Mouse (Mus musculus) ES-Bruce4 (cell line): ENCODE results near the gene Tmem43.

Source experiments
- CTCF ChIP-seq: IDR thresholded peaks from one replicate; pipeline ENCODE4 v1.8.1; 2011; ENCODE audit warnings: low read depth, low read length
- POLR2A ChIP-seq: IDR thresholded peaks from one replicate; pipeline ENCODE4 v1.8.1; 2011; ENCODE audit warnings: low read length; ENCODE audit not compliant: insufficient read depth

- TF ChIP-seq POLR2A (no peak), CTCF (no peak)
Measured at GRCm38 (mm10) chr6:91470712-91471111, 2.8 kb upstream of the Tmem43 start.
